Mouse (Mus musculus) midbrain, postnatal 0 days (tissue): ENCODE results near the gene Rbbp4. TPM values are rescaled to one million over a fixed set of nuclear protein-coding genes. Genes with fewer than 3 reads are reported as not detected.

Source experiments
- ATAC-seq: fragments of 200-750 bp; cut with Nextera tagmentation; 2 replicates; pipeline ENCODE4 v1.8.0; 2017; ENCODE audit warnings: moderate number of reproducible peaks, mild to moderate bottlenecking, moderate TSS enrichment, moderate library complexity; ENCODE audit not compliant: low FRiP score
- DNase-seq: peaks from one replicate; pipeline ENCODE4 v3.0.0-alpha.2; 2015; ENCODE audit warnings: low spot score
- H3K27ac ChIP-seq: fragments of 300-500 bp; sonication (generic); 2 replicates; pipeline ENCODE4 v1.5.1; 2014; ENCODE audit warnings: low read depth, mild to moderate bottlenecking, low read length, mixed read lengths
- H3K27me3 ChIP-seq: fragments of 300-500 bp; sonication (generic); 2 replicates; pipeline ENCODE4 v1.6.1; 2014; ENCODE audit warnings: low read length, control low read depth, mixed read lengths; ENCODE audit not compliant: insufficient read depth
- H3K36me3 ChIP-seq: fragments of 300-500 bp; sonication (generic); 2 replicates; pipeline ENCODE4 v1.6.1; 2014; ENCODE audit warnings: low read length, control low read depth, mixed read lengths; ENCODE audit not compliant: insufficient read depth
- H3K4me1 ChIP-seq: fragments of 300-500 bp; sonication (generic); 2 replicates; pipeline ENCODE4 v1.6.1; 2014; ENCODE audit warnings: mild to moderate bottlenecking, control low read depth, antibody characterized with exemption, low read length, mixed read lengths; ENCODE audit not compliant: insufficient read depth
- H3K4me2 ChIP-seq: fragments of 300-500 bp; sonication (generic); 2 replicates; pipeline ENCODE4 v1.6.1; 2014; ENCODE audit warnings: low read depth, mild to moderate bottlenecking, low read length, mixed read lengths; ENCODE audit not compliant: poor library complexity, severe bottlenecking
- H3K4me3 ChIP-seq: fragments of 300-500 bp; sonication (generic); 2 replicates; pipeline ENCODE4 v1.5.1; 2014; ENCODE audit warnings: low read depth, mild to moderate bottlenecking, low read length, moderate library complexity
- H3K9ac ChIP-seq: fragments of 300-500 bp; sonication (generic); replicated peaks from 2 replicates; pipeline ENCODE4 v1.6.1; 2014; ENCODE audit warnings: mild to moderate bottlenecking, low read length, moderate library complexity, mixed read lengths; ENCODE audit not compliant: poor library complexity, severe bottlenecking
- H3K9me3 ChIP-seq: fragments of 300-500 bp; sonication (generic); 2 replicates; pipeline ENCODE4 v1.6.1; 2016; ENCODE audit warnings: low read length, control low read depth
- CTCF ChIP-seq: IDR thresholded peaks from 2 replicates; pipeline ENCODE4 v1.5.1; 2016; ENCODE audit warnings: antibody characterized with exemption, mild to moderate bottlenecking
- WGBS: fragments of 180-500 bp; shearing (Covaris S2); extraction: QIAGEN DNeasy Blood & Tissue Kit; methylation state at CpG from one replicate; pipeline ENCODE4 v1.1.7; 2014; 5-methylcytosine and 5-hydroxymethylcytosine counted together
- polyA plus RNA-seq: library from polyadenylated mRNA; unstranded; fragments of >200 nt; fragmentation: Nextera tagmentation; extraction: Ambion mirVana; gene quantifications from 2 replicates; pipeline ENCODE4 v1.2.1, GENCODE M21; 2015
- total RNA-seq: library from RNA; depleted of rRNA; stranded (reverse); fragments of >200 nt; gene quantifications from 2 replicates; pipeline ENCODE4 v1.2.3, GENCODE M21; 2014; rRNA removed

Gene Rbbp4
- total RNA-seq (79.2 and 82.4 TPM in 2 replicates), polyA plus RNA-seq (187 and 198 TPM in 2 replicates)

DNA sequence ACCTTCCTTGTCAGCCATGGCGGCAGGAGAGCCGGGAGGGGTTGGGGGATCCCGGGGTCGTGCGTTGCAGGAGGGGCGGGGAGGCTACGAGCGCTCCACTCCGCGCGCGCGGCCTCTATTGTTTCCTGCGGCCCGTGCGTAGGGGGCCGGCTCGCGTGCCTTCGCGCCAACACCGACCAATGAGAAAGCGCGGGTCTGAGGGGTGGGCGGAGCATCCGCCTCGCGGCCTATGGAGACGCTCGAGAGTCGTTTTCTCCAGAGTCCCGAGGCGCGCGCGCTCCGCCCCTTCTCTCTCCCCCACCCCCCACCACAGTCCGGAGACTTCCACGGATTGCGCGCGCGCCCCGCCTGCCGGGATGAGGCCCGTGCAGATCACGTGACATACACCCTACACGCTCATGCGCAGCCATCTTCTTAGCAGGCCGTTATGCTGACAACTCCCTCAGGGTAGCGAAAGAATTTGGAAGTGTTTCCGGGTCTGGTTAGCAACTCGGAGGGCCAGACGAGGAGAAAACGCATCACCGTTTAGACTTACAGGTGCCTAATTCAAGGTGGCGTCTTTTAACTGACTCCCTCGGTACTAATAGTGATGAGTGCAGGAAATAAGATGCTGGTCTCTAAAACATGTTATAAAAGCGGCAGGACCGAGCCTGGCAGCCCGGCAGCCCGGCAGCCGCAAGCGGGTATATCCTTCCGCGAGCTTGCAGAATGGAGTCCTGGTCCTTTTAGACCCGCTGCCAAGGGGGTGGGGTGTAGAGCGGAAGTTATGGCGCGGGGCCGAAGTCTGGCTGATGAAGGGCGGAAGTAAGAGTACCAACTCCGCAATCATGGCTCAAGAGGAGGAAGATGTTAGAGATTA, at the start of gene Rbbp4, which contains the start of gene Zbtb8os:
Gene Rbbp4 (minus strand): TSS at position 155 of the 859 bp plus-strand sequence.
Gene Zbtb8os (plus strand): TSS at position 480 of the 859 bp plus-strand sequence.
- Histone ChIP-seq H3K27ac (peak within 1 kb of the TSS; percentile 97), H3K4me1 (0 out of 2 replicates have a peak, but pooled peaks cover 11% of the 10 kb centered on the region), H3K9me3 (no peaks in the 10 kb centered on the region), H3K4me2 (peak within 1 kb of the TSS; percentile 83), H3K9ac (peak within 1 kb of the TSS; percentile 87), H3K4me3 (peak within 1 kb of the TSS; percentile 94), H3K36me3 (no peaks in the 10 kb centered on the region), H3K27me3 (no peaks in the 10 kb centered on the region)
- WGBS, result under 1% methylated on average over 72 of the region's 73 CpGs
- DNase-seq, result peak; percentile 100
- peak; percentile 47 for TF ChIP-seq CTCF
- peak; percentile 97 for ATAC-seq

DNA sequence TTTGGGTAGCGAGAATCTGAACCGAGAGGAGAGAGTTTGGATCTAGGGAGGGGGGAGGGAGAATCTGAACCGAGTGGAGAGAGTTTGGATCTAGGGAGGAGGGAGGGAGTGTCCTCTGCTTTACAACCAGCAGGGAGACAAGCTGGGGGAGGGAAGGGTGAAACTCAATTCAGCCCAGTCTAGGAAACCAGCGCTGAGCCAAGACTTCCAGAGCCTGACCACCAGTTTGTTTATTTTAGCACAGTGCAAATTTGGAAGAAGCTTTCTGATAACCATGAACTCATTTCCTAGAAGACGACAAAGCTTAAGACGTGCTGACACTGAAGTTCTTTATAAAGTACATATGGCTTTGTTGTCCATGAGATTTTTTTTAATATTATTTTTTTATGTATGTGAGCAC, 49.3 kb upstream of the Rbbp4 start:
- Histone ChIP-seq H3K4me3 (no peak overlapping the region), H3K4me2 (no peak overlapping the region), H3K27ac (no peak overlapping the region), H3K9ac (no peak overlapping the region), H3K9me3 (no peaks in the 10 kb centered on the region), H3K27me3 (no peaks in the 10 kb centered on the region), H3K36me3 (no peaks in the 10 kb centered on the region), H3K4me1 (no peaks in the 10 kb centered on the region)
- no peak for TF ChIP-seq CTCF
- 36% methylated on average over 6 of the region's 6 CpGs for WGBS
- ATAC-seq (no peak), DNase-seq (peak; percentile 19)

GRCm38 (mm10) chr4:129383586-129383985, 48.4 kb upstream of the Rbbp4 start:
- Histone ChIP-seq H3K27me3 (no peaks in the 10 kb centered on the region), H3K27ac (no peak overlapping the region), H3K4me2 (no peak overlapping the region), H3K4me1 (no peaks in the 10 kb centered on the region), H3K4me3 (no peak overlapping the region), H3K36me3 (no peaks in the 10 kb centered on the region), H3K9ac (no peak overlapping the region), H3K9me3 (no peaks in the 10 kb centered on the region)
- DNase-seq (no peak), ATAC-seq (no peak)
- WGBS, result 95% methylated on average over 3 of the region's 3 CpGs
- no peak for TF ChIP-seq CTCF

GRCm38 (mm10) chr4:129382488-129382887, 47.3 kb upstream of the Rbbp4 start:
- H3K4me1 ChIP-seq, result no peaks in the 10 kb centered on the region
- DNase-seq (no peak), ATAC-seq (no peak)
- no peak overlapping the region for H3K9ac ChIP-seq
- H3K36me3 ChIP-seq, result no peaks in the 10 kb centered on the region
- H3K9me3 ChIP-seq, result no peaks in the 10 kb centered on the region
- WGBS, result 91% methylated on average over 2 of the region's 2 CpGs
- no peak overlapping the region for H3K4me2 ChIP-seq
- no peak overlapping the region for H3K4me3 ChIP-seq
- H3K27ac ChIP-seq, result no peak overlapping the region
- H3K27me3 ChIP-seq, result no peaks in the 10 kb centered on the region
- no peak for TF ChIP-seq CTCF

DNA sequence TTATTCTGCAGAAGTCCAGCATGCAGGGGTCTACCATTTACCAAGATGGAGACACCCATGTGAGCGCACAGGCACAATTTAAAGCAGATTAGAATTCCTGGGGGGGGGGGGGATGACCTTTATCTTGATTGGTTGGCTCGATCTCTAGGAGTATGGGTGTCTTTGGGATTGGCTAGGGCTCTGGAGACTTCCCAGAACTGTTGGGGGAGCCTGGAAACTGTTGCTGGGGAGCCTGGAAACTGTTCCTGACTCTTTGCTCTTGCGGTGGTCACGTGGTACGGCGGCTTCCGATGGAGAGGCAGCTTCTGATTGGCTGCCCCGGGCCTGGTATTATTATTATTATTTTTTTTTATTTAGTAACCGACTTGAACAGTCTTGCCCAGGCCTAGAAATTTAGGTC, 46.9 kb upstream of the Rbbp4 start:
- Histone ChIP-seq H3K27ac (no peak overlapping the region), H3K4me2 (no peak overlapping the region), H3K9me3 (no peaks in the 10 kb centered on the region), H3K4me1 (no peaks in the 10 kb centered on the region), H3K27me3 (no peaks in the 10 kb centered on the region), H3K9ac (no peak overlapping the region), H3K4me3 (no peak overlapping the region), H3K36me3 (no peaks in the 10 kb centered on the region)
- no peak for TF ChIP-seq CTCF
- no peak for ATAC-seq
- 89% methylated on average over 9 of the region's 9 CpGs for WGBS
- DNase-seq, result no peak

- Histone ChIP-seq H3K4me2 (no peak overlapping the region), H3K4me1 (no peaks in the 10 kb centered on the region; the same call in 1 of the 2 replicates), H3K9ac (no peak overlapping the region), H3K36me3 (no peaks in the 10 kb centered on the region), H3K27ac (no peak overlapping the region), H3K4me3 (no peak overlapping the region), H3K9me3 (no peaks in the 10 kb centered on the region), H3K27me3 (no peaks in the 10 kb centered on the region)
- 82% methylated on average over 8 of the region's 8 CpGs for WGBS
- DNase-seq (no peak), ATAC-seq (no peak)
- TF ChIP-seq CTCF, result no peak
Observed at GRCm38 (mm10) chr4:129381148-129381547, 46.0 kb upstream of the Rbbp4 start.
